Mouse (Mus musculus): Measurements from ENCODE around the gene Polr3h. TPM values are rescaled to one million over a fixed set of nuclear protein-coding genes. Genes with fewer than 3 reads are reported as not detected.
A peak's percentile ranks its signal among the peaks of the same experiment; 100 is the strongest.

The Polr3h gene
- polyA plus RNA-seq, 1 experiment from 2014 or later: 105 TPM

DNA sequence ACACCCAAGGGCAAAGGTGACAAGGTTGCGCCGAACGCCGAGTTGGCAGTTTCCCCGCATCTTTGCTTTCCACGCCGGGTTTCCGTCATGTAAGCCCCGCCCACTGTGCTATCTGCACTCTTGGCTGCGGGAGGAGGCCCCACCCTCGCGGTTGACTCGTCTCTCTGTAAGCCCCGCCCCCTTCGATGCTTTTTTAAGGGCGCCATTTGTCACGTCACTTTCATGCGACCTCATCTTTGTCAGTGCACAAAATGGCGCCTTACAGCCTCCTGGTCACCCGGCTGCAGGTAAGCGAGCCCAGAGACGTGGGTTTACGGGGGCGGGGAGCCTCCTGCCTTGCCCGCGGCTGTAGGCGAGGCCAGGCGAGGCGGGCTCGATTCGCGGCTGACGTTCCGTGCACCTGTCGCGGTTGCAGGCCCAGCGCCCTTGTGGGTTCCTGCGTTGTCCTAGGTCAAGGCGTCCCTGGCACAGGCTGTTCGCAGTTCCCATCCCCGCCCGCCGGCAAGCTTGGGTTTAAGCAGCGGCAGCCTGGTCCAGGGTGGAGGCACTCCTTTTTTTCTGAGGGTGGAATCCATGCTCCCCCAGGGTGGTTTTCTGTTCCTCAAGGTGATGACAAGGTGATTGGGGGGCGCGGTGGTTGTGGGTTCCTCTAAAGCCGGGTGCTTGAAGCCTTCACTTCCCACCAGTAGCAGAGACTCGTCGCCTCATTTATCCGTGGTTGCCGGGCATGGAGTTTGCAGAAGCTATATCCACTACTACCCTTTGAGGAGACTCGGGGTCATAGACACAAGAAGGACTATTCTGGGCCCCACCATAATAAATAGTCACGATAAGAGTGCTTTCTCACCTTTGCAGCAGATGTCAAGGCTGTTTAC is 53.5 kb downstream of the Polr3h start, which contains the start of gene Aco2:
Gene Aco2 (plus strand): TSS at position 48 of the 875 bp plus-strand sequence.
- peak within 1 kb of the TSS; percentile 91 for H3K9ac ChIP-seq (ENCODE audit: low read depth, low read length)
- H3K4me3 ChIP-seq (ENCODE audit: low read length): peak within 1 kb of the TSS; percentile 91
- peaks cover 18% of the 10 kb centered on the region for H3K4me1 ChIP-seq (ENCODE audit: control insufficient read depth, insufficient read depth, low read depth, low read length)
- H3K9me3 ChIP-seq (ENCODE audit: control insufficient read depth, low read length): no peaks in the 10 kb centered on the region
- H3K27me3 ChIP-seq (replicated peaks; ENCODE audit: control insufficient read depth, insufficient read depth, low read length): no peaks in the 10 kb centered on the region
- ATAC-seq: peak; percentile 79
- H3K27ac ChIP-seq (ENCODE audit: low read depth, low read length): peak within 1 kb of the TSS; percentile 99
- H3K36me3 ChIP-seq (ENCODE audit: control insufficient read depth, insufficient read depth, low read length): peaks cover 23% of the 10 kb centered on the region
- 1% methylated on average over 52 of the region's 53 CpGs for WGBS
- peak within 1 kb of the TSS; percentile 92 for H3K4me2 ChIP-seq (ENCODE audit: low read length)

DNA sequence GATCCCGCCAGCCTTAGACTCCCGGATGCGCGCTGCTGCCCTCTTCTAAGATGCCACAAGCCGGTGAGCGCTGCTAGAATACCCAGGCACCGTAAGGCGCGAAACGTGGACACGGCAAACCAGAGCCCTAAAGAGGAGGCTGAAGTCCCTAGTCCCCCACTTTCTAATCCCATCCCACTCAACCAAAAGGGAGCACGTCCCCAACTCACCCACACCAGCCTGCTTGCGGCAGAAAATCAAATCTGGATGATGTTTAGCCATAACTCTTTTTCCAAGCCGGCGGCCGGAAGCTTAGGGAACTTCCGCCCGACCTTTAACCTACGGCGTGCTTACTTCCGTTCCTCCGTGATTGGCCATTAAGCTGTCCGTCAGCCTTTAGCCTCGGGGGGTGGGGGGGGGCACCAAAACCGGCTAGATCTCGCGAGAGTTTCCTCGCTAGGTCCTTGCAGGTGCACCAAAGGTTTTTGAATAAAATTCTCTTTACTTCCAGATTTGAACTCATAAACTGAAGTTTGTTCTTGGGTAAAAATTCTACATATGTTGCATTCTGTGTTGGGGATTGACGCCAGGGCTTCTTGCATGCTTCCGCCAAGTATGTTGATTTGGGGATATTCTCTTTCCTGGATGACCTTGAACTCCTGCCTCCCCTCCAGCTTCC is 54.3 kb downstream of the Polr3h start, which contains the start of gene Phf5a:
Gene Phf5a (minus strand): TSS at position 308 of the 658 bp plus-strand sequence.
- Histone ChIP-seq H3K4me2 (ENCODE audit: low read length) (peak within 1 kb of the TSS; percentile 92), H3K36me3 (ENCODE audit: control insufficient read depth, insufficient read depth, low read length) (peaks cover 25% of the 10 kb centered on the region), H3K9ac (ENCODE audit: low read depth, low read length) (peak within 1 kb of the TSS; percentile 91), H3K9me3 (ENCODE audit: control insufficient read depth, low read length) (no peaks in the 10 kb centered on the region), H3K4me1 (ENCODE audit: control insufficient read depth, insufficient read depth, low read depth, low read length) (peaks cover 18% of the 10 kb centered on the region), H3K27ac (ENCODE audit: low read depth, low read length) (peak within 1 kb of the TSS; percentile 99), H3K4me3 (ENCODE audit: low read length) (peak within 1 kb of the TSS; percentile 91), H3K27me3 (replicated peaks; ENCODE audit: control insufficient read depth, insufficient read depth, low read length) (no peaks in the 10 kb centered on the region)
- under 1% methylated on average over 30 of the region's 30 CpGs for WGBS
- peak; percentile 88 for ATAC-seq

DNA sequence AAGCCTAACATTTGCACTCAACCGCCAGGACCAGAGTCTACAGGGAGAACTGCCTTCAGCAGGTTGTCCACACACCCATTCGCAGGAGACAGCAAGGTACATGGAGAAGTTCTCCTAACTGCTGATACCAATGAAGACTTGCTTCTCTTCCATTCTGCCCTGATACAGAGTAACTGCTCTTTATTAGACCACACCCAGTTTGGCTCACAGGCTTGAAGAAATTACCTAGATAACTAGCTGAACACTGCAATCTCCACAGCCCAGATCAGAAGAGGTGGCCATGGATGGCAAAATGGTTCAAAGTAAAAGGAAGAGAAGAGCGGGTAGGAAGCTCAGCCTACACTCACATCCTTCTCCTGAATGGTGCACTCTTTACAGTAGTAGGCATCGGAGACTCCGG is 56.1 kb downstream of the Polr3h start:
- Histone ChIP-seq H3K27ac (ENCODE audit: low read depth, low read length) (no peak overlapping the region), H3K27me3 (replicated peaks; ENCODE audit: control insufficient read depth, insufficient read depth, low read length) (no peaks in the 10 kb centered on the region), H3K9ac (ENCODE audit: low read depth, low read length) (no peak overlapping the region), H3K4me2 (ENCODE audit: low read length) (no peak overlapping the region), H3K4me3 (ENCODE audit: low read length) (no peak overlapping the region), H3K36me3 (ENCODE audit: control insufficient read depth, insufficient read depth, low read length) (peaks cover 34% of the 10 kb centered on the region), H3K9me3 (ENCODE audit: control insufficient read depth, low read length) (no peaks in the 10 kb centered on the region), H3K4me1 (ENCODE audit: control insufficient read depth, insufficient read depth, low read depth, low read length) (peaks cover 18% of the 10 kb centered on the region)
- 98% methylated on average over 5 of the region's 5 CpGs for WGBS
- ATAC-seq: no peak

DNA sequence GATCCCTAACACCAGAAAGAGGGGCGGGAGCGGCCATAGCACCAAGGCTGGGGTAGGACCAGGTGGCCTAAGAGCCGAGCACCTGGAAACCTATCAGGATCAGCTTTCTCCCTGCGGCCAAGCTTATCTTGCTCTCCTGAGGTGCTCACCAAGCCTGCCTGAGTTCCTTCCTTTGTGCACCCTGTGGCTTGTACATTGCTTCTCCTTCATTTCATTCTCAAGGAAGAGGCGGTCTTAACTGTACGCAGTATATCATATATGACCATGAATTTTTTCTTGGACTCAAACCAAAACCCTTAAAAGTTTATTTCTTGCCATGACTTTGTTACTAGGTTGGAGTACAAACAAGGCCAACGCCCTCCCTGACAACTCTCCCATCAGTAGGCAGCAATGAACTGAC is 61.8 kb downstream of the Polr3h start:
- no peaks in the 10 kb centered on the region for H3K9me3 ChIP-seq (ENCODE audit: control insufficient read depth, low read length)
- H3K9ac ChIP-seq (ENCODE audit: low read depth, low read length): no peak overlapping the region

DNA sequence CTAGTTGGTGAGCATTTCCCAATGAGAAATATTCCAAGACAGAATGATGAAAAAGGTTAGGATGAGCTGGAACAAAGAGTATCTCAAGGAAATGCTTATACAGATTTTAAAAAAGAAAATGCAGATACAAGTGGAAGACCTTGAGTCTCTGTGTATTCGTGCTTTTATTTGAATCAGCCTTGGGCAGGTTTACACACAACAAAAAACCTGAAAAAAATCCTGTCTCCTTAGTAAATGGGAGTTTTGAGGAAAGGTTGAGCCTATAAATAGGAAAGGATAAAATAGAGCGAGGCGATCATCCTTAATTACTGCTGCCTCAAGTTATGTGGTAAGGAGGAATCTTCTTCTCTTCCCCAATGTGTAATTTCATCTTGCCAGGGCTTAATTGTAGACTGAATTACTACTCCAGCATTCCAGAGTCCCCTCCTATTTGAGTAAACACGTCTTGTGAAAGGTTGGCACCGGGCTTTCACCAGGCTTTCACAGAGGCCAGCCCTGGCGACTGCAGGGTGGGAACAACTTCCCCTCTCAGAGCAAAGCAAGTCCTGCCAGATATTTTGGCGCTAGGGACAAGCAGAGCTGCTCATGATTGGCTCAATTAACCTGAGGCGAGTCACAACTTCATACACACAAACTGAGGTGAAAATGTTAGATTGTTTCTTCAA is 65.4 kb downstream of the Polr3h start:
- peak overlapping the region; percentile 77 for H3K27ac ChIP-seq (ENCODE audit: low read depth, low read length)
- H3K4me2 ChIP-seq (ENCODE audit: low read length): peak overlapping the region; percentile 45
- WGBS: 35% methylated on average over 8 of the region's 8 CpGs
- H3K9ac ChIP-seq (ENCODE audit: low read depth, low read length): no peak overlapping the region
- no peaks in the 10 kb centered on the region for H3K27me3 ChIP-seq (replicated peaks; ENCODE audit: control insufficient read depth, insufficient read depth, low read length)
- no peak overlapping the region; the same call in 1 of the 2 replicates for H3K4me3 ChIP-seq (ENCODE audit: low read length)
- no peaks in the 10 kb centered on the region for H3K9me3 ChIP-seq (ENCODE audit: control insufficient read depth, low read length)
- H3K4me1 ChIP-seq (ENCODE audit: control insufficient read depth, insufficient read depth, low read depth, low read length): peaks cover 15% of the 10 kb centered on the region
- H3K36me3 ChIP-seq (ENCODE audit: control insufficient read depth, insufficient read depth, low read length): peaks cover 10% of the 10 kb centered on the region
- no peak for ATAC-seq

More for the DNA sequence above, 61.8 kb downstream of the Polr3h start:
- Histone ChIP-seq H3K4me3 (ENCODE audit: low read length) (no peak overlapping the region), H3K36me3 (ENCODE audit: control insufficient read depth, insufficient read depth, low read length) (peaks cover 31% of the 10 kb centered on the region), H3K27ac (ENCODE audit: low read depth, low read length) (no peak overlapping the region), H3K27me3 (replicated peaks; ENCODE audit: control insufficient read depth, insufficient read depth, low read length) (no peaks in the 10 kb centered on the region), H3K4me2 (ENCODE audit: low read length) (no peak overlapping the region), H3K4me1 (ENCODE audit: control insufficient read depth, insufficient read depth, low read depth, low read length) (peaks cover 6% of the 10 kb centered on the region; the same call in 1 of the 2 replicates)
- no peak for ATAC-seq
- WGBS: 95% methylated on average over 7 of the region's 7 CpGs

DNA sequence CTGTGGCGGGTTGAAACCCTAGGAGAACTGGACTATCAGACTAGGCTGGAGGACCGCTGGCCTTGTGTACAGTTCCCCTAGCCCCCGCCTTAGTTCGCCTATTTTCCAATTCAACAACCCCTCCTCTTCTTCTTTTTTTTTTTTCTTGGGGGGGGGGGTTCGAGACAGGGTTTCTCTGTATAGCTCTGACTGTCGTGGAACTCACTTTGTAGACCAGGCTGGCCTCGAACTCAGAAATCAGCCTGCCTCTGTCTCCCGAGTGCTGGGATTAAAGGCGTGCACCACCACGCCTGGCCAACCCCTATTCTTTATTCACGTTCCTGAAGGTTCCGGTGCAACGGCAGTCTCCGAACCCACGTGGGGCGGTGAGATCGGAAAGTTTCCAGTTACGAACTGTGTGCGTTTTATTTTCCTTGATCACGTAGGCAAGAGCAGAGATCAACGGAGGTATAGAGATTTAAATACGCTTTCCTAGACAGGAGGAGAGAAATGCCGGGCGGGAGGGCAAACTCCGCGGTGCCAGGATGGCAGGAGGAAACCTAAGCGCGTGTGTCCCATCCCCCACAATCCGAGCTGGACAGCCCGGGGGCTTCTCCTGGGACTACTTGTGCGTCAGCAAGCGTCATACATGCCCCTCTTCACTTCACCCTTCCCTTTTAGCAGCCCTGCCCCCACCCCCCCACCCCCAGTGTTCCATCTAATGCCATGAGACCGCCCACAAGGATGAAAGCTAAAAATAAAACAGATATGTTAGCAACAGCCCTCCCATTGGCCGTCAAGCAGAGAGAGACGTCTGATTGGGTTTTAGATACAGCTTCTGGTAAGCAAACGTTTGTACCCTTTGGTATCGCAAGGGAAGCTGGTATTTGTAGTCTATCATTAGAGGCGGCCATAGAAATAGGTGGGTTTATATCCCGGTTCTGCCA is 66.4 kb downstream of the Polr3h start:
- Histone ChIP-seq H3K4me1 (ENCODE audit: control insufficient read depth, insufficient read depth, low read depth, low read length) (peaks cover 23% of the 10 kb centered on the region), H3K9me3 (ENCODE audit: control insufficient read depth, low read length) (no peaks in the 10 kb centered on the region), H3K27ac (ENCODE audit: low read depth, low read length) (peak overlapping the region; percentile 95), H3K4me3 (ENCODE audit: low read length) (peak overlapping the region; percentile 91), H3K9ac (ENCODE audit: low read depth, low read length) (peak overlapping the region; percentile 92), H3K36me3 (ENCODE audit: control insufficient read depth, insufficient read depth, low read length) (peaks cover 3% of the 10 kb centered on the region; the same call in 1 of the 2 replicates), H3K4me2 (ENCODE audit: low read length) (peak overlapping the region; percentile 96), H3K27me3 (replicated peaks; ENCODE audit: control insufficient read depth, insufficient read depth, low read length) (no peaks in the 10 kb centered on the region)
- ATAC-seq: peak; percentile 85
- WGBS: 0% methylated on average over 39 of the region's 39 CpGs

DNA sequence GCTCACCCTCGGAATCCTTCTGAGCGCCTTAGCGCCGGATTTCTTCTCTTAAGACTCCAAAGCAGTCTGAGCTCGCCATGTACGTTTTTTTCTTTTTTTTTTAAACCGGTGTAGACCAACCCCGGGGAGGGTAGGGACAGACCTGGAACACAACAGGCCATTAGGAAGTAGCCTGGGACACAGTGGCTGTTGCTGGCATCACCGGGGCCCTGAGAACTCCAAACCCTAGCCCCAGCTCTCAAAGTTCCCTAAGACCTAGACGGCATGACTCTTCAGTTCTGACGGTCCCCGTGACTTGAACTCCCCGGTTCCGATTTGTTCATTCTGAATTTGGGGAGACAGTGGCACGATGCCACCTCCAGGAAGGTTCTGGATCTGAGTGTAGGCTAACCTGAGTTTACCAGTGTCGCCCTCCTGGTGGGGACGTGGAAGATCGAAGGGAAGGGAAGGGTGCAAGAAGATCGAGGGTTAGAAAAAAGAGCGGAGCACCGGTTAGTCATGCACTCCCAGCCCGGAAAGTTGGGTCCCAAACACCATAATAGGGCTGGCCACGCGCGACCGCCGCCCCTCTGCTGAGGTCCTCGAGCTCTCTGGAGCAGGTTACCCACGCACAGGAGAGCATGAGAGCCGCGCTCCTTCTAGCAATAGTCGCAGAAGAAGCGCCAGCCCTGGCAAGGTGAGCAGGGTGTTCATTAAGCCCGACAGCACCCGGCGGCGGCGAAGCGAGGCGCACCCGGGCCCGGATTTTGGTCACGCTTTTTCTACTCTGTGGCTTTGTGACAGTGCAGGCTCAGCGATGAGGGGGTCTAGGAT is 67.3 kb downstream of the Polr3h start, which contains the start of gene Tob2:
Gene Tob2 (minus strand): TSS at position 280 of the 813 bp plus-strand sequence.
- peak; percentile 7; the same call in 1 of the 2 replicates for ATAC-seq

More for the DNA sequence above, 67.3 kb downstream of the Polr3h start, which contains the start of gene Tob2:
- peak within 1 kb of the TSS; percentile 91 for H3K4me3 ChIP-seq (ENCODE audit: low read length)
- WGBS: under 1% methylated on average over 44 of the region's 44 CpGs
- H3K27me3 ChIP-seq (replicated peaks; ENCODE audit: control insufficient read depth, insufficient read depth, low read length): no peaks in the 10 kb centered on the region
- H3K27ac ChIP-seq (ENCODE audit: low read depth, low read length): peak within 1 kb of the TSS; percentile 95
- H3K9me3 ChIP-seq (ENCODE audit: control insufficient read depth, low read length): no peaks in the 10 kb centered on the region
- no peaks in the 10 kb centered on the region for H3K36me3 ChIP-seq (ENCODE audit: control insufficient read depth, insufficient read depth, low read length)
- H3K9ac ChIP-seq (ENCODE audit: low read depth, low read length): peak within 1 kb of the TSS; percentile 92
- H3K4me2 ChIP-seq (ENCODE audit: low read length): peak within 1 kb of the TSS; percentile 96
- peaks cover 23% of the 10 kb centered on the region for H3K4me1 ChIP-seq (ENCODE audit: control insufficient read depth, insufficient read depth, low read depth, low read length)

All from hindbrain, embryonic 16.5 days (tissue).